Mouse (Mus musculus): Measurements from ENCODE around the gene Man2b1. TPM values are rescaled to one million over a fixed set of nuclear protein-coding genes. Genes with fewer than 3 reads are reported as not detected.
A peak's percentile ranks its signal among the peaks of the same experiment; 100 is the strongest.
"Not testable (repeated sequence)": the region's sequence is repeated elsewhere in the genome, so short reads cannot be mapped to it uniquely, and the experiment has no call there.

Gene Man2b1
- total RNA-seq, 2 experiments from 2014 or later = 69.1 to 69.2 TPM

- DNase-seq (ENCODE audit: low spot score in 2 of 2) = peak; percentile 31 to 65
These were observed 36.2 kb downstream of the Man2b1 start for GRCm38 (mm10) chr8:85119052-85119981.

- DNase-seq (ENCODE audit: low spot score in 2 of 2) = not testable (repeated sequence)
These were observed 37.2 kb downstream of the Man2b1 start for GRCm38 (mm10) chr8:85120251-85120650.

GRCm38 (mm10) chr8:85122995-85123394 lies 39.9 kb downstream of the Man2b1 start, which contains the start of gene Zfp791:
Zfp791 (minus strand) TSS chr8:85123095.
- DNase-seq (ENCODE audit: low spot score in 2 of 2) = no peak

- DNase-seq (ENCODE audit: low spot score in 2 of 2) = no peak
These were observed 40.6 kb downstream of the Man2b1 start for GRCm38 (mm10) chr8:85123691-85124090.

GRCm38 (mm10) chr8:85132335-85132734 lies 49.3 kb downstream of the Man2b1 start:
- DNase-seq (ENCODE audit: low spot score in 2 of 2) = no peak

GRCm38 (mm10) chr8:85135690-85136089 lies 52.6 kb downstream of the Man2b1 start:
- DNase-seq (ENCODE audit: low spot score in 2 of 2) = not testable (repeated sequence)

GRCm38 (mm10) chr8:85142516-85142915 lies 59.4 kb downstream of the Man2b1 start:
- DNase-seq (ENCODE audit: low spot score in 2 of 2) = no peak

Small RNAs within 50 kb of the gene (microRNA-seq; reads per million reads assigned to microRNA genes)
- gene Gm23388 (0.79 reads per million), gene Mir7070 (2.6 reads per million, percentile 2 among the genes with 10 or more reads in this experiment)

Other genes starting within 250 kb of the Man2b1 start
- gene Rad23a, start 242.6 kb upstream of the Man2b1 start, total RNA-seq (2021) = 10 to 100 TPM; 86.4 to 93.8 TPM
- 100 to 1,000 TPM; 480 to 531 TPM for gene Calr, start 236.3 kb upstream of the Man2b1 start, total RNA-seq (2021)
- 10 to 100 TPM; 61.0 to 63.6 TPM for gene Farsa, start 226.3 kb upstream of the Man2b1 start, total RNA-seq (2021)
- gene Syce2, start 211.2 kb upstream of the Man2b1 start, total RNA-seq (2021) = 10 to 100 TPM; 20.0 to 22.5 TPM
- 10 to 100 TPM; 55.0 to 56.0 TPM for gene Gcdh, start 189.3 kb upstream of the Man2b1 start, total RNA-seq (2021)
- 1 to 10 TPM; 2.7 to 6.8 TPM for gene Klf1, start 181.3 kb upstream of the Man2b1 start, total RNA-seq (2021)
- 10 to 100 TPM; 10.4 to 11.5 TPM for gene Dnase2a, start 174.7 kb upstream of the Man2b1 start, total RNA-seq (2021)
- 1 to 10 TPM; 8.3 to 8.5 TPM for gene Mast1, start 145.9 kb upstream of the Man2b1 start, total RNA-seq (2021)
- under 1 TPM; 0.23 to 0.31 TPM for gene Rtbdn, start 136.3 kb upstream of the Man2b1 start, total RNA-seq (2021)
- gene Gm49661, start 113.8 kb upstream of the Man2b1 start, total RNA-seq (2021) = not detected
- gene Prdx2, start 113.7 kb upstream of the Man2b1 start, total RNA-seq (2021) = 100 to 1,000 TPM; 617 to 655 TPM
- 100 to 1,000 TPM; 122 to 138 TPM for gene Rnaseh2a, start 113.5 kb upstream of the Man2b1 start, total RNA-seq (2021)
- 10 to 100 TPM; 26.1 to 28.9 TPM for gene Junb, start 104.6 kb upstream of the Man2b1 start, total RNA-seq (2021)
- gene Hook2, start 92.7 kb upstream of the Man2b1 start, total RNA-seq (2021) = 10 to 100 TPM; 10.6 to 13.8 TPM
- gene Best2, start 68.7 kb upstream of the Man2b1 start, total RNA-seq (2021) = not detected
- gene Asna1, start 58.0 kb upstream of the Man2b1 start, total RNA-seq (2021) = 10 to 100 TPM; 77.7 to 83.2 TPM
- 100 to 1,000 TPM; 179 to 188 TPM for gene Trir, start 56.4 kb upstream of the Man2b1 start, total RNA-seq (2021)
- gene Tnpo2, start 46.4 kb upstream of the Man2b1 start, total RNA-seq (2021) = 10 to 100 TPM; 70.8 to 86.8 TPM
- 10 to 100 TPM; 36.5 to 39.8 TPM for gene Fbxw9, start 23.2 kb upstream of the Man2b1 start, total RNA-seq (2021)
- gene Gm5741, start 15.3 kb upstream of the Man2b1 start, total RNA-seq (2021) = not detected
- 10 to 100 TPM; 43.0 to 48.2 TPM for gene Dhps, start 11.5 kb upstream of the Man2b1 start, total RNA-seq (2021)
- 10 to 100 TPM; 77.8 to 80.6 TPM for gene Wdr83os, start 2.5 kb upstream of the Man2b1 start, total RNA-seq (2021)
- gene Wdr83, start 2.0 kb upstream of the Man2b1 start, total RNA-seq (2021) = 10 to 100 TPM; 31.2 to 33.8 TPM
- gene Zfp791, start 39.8 kb downstream of the Man2b1 start, total RNA-seq (2021) = 1 to 10 TPM; 3.7 to 4.3 TPM
- gene Cks1brt, start 68.7 kb downstream of the Man2b1 start, total RNA-seq (2021) = not detected
- not detected for gene Olfr371, start 142.7 kb downstream of the Man2b1 start, total RNA-seq (2021)
- 10 to 100 TPM; 46.6 to 48.6 TPM for gene Orc6, start 216.4 kb downstream of the Man2b1 start, total RNA-seq (2021)
- gene Vps35, start 216.5 kb downstream of the Man2b1 start, total RNA-seq (2021) = 10 to 100 TPM; 86.3 to 94.8 TPM